ENCODE assay signal across 9 mouse cellular contexts in the genomic region with DNA sequence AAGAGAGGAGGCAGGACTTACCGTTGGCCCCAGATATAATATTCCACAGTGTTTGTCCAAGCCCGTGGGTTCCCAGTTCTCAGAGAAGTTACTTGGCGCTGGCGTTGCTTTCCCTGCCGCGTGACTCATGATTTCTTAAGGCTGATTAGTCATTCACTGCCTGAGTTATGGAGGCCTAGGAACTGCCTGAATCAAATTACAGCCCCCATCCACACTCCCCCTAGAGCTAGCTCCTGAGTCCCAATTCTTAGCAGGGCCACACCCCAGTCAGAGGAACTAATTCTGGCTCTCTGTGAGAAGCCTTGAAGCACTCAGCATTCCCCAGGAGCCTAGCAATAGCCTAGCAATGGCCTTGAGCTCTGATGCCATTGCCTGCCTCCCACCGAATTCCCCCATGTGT. TPM values are rescaled to one million over a fixed set of nuclear protein-coding genes. Genes with fewer than 3 reads are reported as not detected.
DNase-seq lines count a peak whose midpoint lies in the region; ATAC-seq and TF ChIP-seq lines count a peak whose summit lies in the region.
"Had no signal": no experiment of that assay in that cellular context is flagged by ENCODE, and none has a peak within 500 bp of the region (broad histone marks: within the 10 kb centered on the region; RNA-seq: fewer than 3 reads in every experiment).

No protein-coding gene starts in this region.

- no peak for TF ChIP-seq POLR2A in limb, embryonic 14.5 days (IDR thresholded peaks at IDR 0.05; ENCODE audit: borderline replicate concordance, extremely low read depth, insufficient read depth, insufficient read length)

- ATAC-seq in hindbrain, embryonic 14.5 days (ENCODE audit: low FRiP score): no peak
- peak; percentile 42; the same call in 1 of the 2 replicates for ATAC-seq in limb, embryonic 14.5 days (ENCODE audit: low FRiP score, low read depth)

- H3K27ac ChIP-seq in hindbrain, embryonic 14.5 days: peak overlapping the region; percentile 6
- H3K27ac ChIP-seq in limb, embryonic 14.5 days (replicated peaks; ENCODE audit: low read depth, low read length): peak overlapping the region; percentile 48; the same call in 1 of the 2 replicates
- H3K27ac ChIP-seq: liver, embryonic 13.5 days had no signal

- H3K4me3 ChIP-seq in hindbrain, embryonic 14.5 days (replicated peaks; ENCODE audit: low read length): no peak overlapping the region
- H3K4me3 ChIP-seq in limb, embryonic 14.5 days (replicated peaks; ENCODE audit: low read length): no peak overlapping the region
- H3K4me3 ChIP-seq: liver, embryonic 13.5 days had no signal

- 65% methylated on average over 7 of the region's 7 CpGs for WGBS in hindbrain, embryonic 14.5 days
- WGBS in limb, embryonic 14.5 days: 9% methylated on average over 7 of the region's 7 CpGs

- no peaks in the 10 kb centered on the region for H3K36me3 ChIP-seq in hindbrain, embryonic 14.5 days (replicated peaks; ENCODE audit: control insufficient read depth, insufficient read depth)
- H3K36me3 ChIP-seq in limb, embryonic 14.5 days (ENCODE audit: control insufficient read depth, insufficient read depth, low read length): no peaks in the 10 kb centered on the region
- H3K36me3 ChIP-seq: liver, embryonic 13.5 days had no signal

- peaks cover 23% of the 10 kb centered on the region for H3K4me1 ChIP-seq in hindbrain, embryonic 14.5 days (replicated peaks; ENCODE audit: control insufficient read depth, insufficient read depth, low read length)
- peaks cover 32% of the 10 kb centered on the region for H3K4me1 ChIP-seq in limb, embryonic 14.5 days (ENCODE audit: control insufficient read depth, insufficient read depth, low read length)

- H3K9me3 ChIP-seq in hindbrain, embryonic 14.5 days (ENCODE audit: control insufficient read depth, low read length): no peaks in the 10 kb centered on the region
- no peaks in the 10 kb centered on the region for H3K9me3 ChIP-seq in limb, embryonic 14.5 days (ENCODE audit: control insufficient read depth, low read length)
- H3K9me3 ChIP-seq: liver, embryonic 13.5 days had no signal

- no peaks in the 10 kb centered on the region for H3K27me3 ChIP-seq in hindbrain, embryonic 14.5 days (ENCODE audit: control insufficient read depth, insufficient read depth, low read length)
- H3K27me3 ChIP-seq in limb, embryonic 14.5 days (ENCODE audit: control insufficient read depth, insufficient read depth, low read length): no peaks in the 10 kb centered on the region
- H3K27me3 ChIP-seq: liver, embryonic 13.5 days had no signal

- 0 out of 2 replicates have a peak overlapping the region, but pooled peaks have one; percentile 0 for H3K9ac ChIP-seq in hindbrain, embryonic 14.5 days
- no peak overlapping the region for H3K9ac ChIP-seq in limb, embryonic 14.5 days (ENCODE audit: low read depth, low read length, severe bottlenecking)
- H3K9ac ChIP-seq: liver, embryonic 13.5 days had no signal

- peak; percentile 47 to 62 for DNase-seq in layer of hippocampus, adult 18-20 months (ENCODE audit: low spot score in 2 of 2)
- DNase-seq in layer of hippocampus, postnatal 10 days (ENCODE audit: low spot score in 2 of 2): no peak
- peak; percentile 76 for DNase-seq in ZHBTc4 (ENCODE audit: low read depth, low spot score)
- peak; percentile 93 for DNase-seq in gastrocnemius, adult 18-20 months (ENCODE audit: low spot score)
- DNase-seq in hindbrain, embryonic 14.5 days (ENCODE audit: low spot score): no peak
- DNase-seq in limb, embryonic 14.5 days (ENCODE audit: low spot score): peak; percentile 74
- DNase-seq in right cerebral cortex, postnatal 36 days (ENCODE audit: low spot score in 2 of 2): peak; percentile 49 to 74
- DNase-seq in thymus, postnatal 0 days (ENCODE audit: low spot score): no peak
- DNase-seq: liver, embryonic 13.5 days had no signal

- no peak overlapping the region for H3K4me2 ChIP-seq in hindbrain, embryonic 14.5 days (replicated peaks)
- H3K4me2 ChIP-seq in limb, embryonic 14.5 days (replicated peaks; ENCODE audit: low read depth, low read length, severe bottlenecking): peak overlapping the region; percentile 13; the same call in 1 of the 2 replicates
- H3K4me2 ChIP-seq: liver, embryonic 13.5 days had no signal

RNA-seq across cellular contexts. Expression of gene Ano6, which starts 13.6 kb away (rescaled TPM):
- total RNA-seq in layer of hippocampus, adult 18-20 months (2021): 10 to 100 TPM; 20.6 to 27.4 TPM
- total RNA-seq in layer of hippocampus, postnatal 10 days (2021): 10 to 100 TPM; 26.7 to 27.7 TPM
- total RNA-seq in gastrocnemius, adult 18-20 months (2021): 10 to 100 TPM; 37.9 to 45.8 TPM
- 30.6 and 33.2 TPM in 2 replicates for polyA plus RNA-seq in hindbrain, embryonic 14.5 days (2014; fragmentation: Nextera tagmentation; extraction: Ambion mirVana)
- polyA plus RNA-seq in limb, embryonic 14.5 days (2012; rRNA removed): 42.1 and 46.9 TPM in 2 replicates
- 52.3 and 61.5 TPM in 2 replicates for polyA plus RNA-seq in limb, embryonic 14.5 days (2014; fragmentation: Nextera tagmentation; extraction: Ambion mirVana)
- polyA plus RNA-seq in thymus, postnatal 0 days (2015; fragmentation: Nextera tagmentation; extraction: Ambion mirVana): 97.9 and 104 TPM in 2 replicates

Comparison
In these comparisons a context has a peak if more than half of its experiments do, and no peak if none do; other contexts are left out.
1. DNase-seq: peak in layer of hippocampus, adult 18-20 months (2 of 2), ZHBTc4 (single experiment), gastrocnemius, adult 18-20 months (single experiment), limb, embryonic 14.5 days (single experiment) and right cerebral cortex, postnatal 36 days (2 of 2); none in layer of hippocampus, postnatal 10 days (0 of 2), hindbrain, embryonic 14.5 days (single experiment) and thymus, postnatal 0 days (single experiment).